Mouse (Mus musculus) hindbrain, embryonic 14.5 days (tissue): ENCODE data around the gene Scn5a. TPM values are rescaled to one million over a fixed set of nuclear protein-coding genes. Genes with fewer than 3 reads are reported as not detected.

Source experiments
- ATAC-seq: fragments of 200-750 bp; cut with Nextera tagmentation; 2 replicates; pipeline ENCODE4 v1.8.0; 2017; ENCODE audit warnings: moderate number of reproducible peaks, mild to moderate bottlenecking, moderate TSS enrichment, moderate library complexity; ENCODE audit not compliant: low FRiP score
- DNase-seq: peaks from one replicate; pipeline ENCODE4 v3.0.0-alpha.2; 2015; ENCODE audit warnings: low spot score
- H3K27ac ChIP-seq: fragments of 300-500 bp; sonication (generic); 2 replicates; pipeline ENCODE4 v1.5.1; 2014; ENCODE audit warnings: mild to moderate bottlenecking, moderate library complexity
- H3K27me3 ChIP-seq: fragments of 300-500 bp; sonication (generic); 2 replicates; pipeline ENCODE4 v1.6.1; 2014; ENCODE audit warnings: mild to moderate bottlenecking, low read length, mixed read lengths; ENCODE audit not compliant: control insufficient read depth, insufficient read depth
- H3K36me3 ChIP-seq: fragments of 300-500 bp; sonication (generic); replicated peaks from 2 replicates; pipeline ENCODE4 v1.6.1; 2014; ENCODE audit not compliant: control insufficient read depth, insufficient read depth
- H3K4me1 ChIP-seq: fragments of 300-500 bp; sonication (generic); replicated peaks from 2 replicates; pipeline ENCODE4 v1.6.1; 2014; ENCODE audit warnings: antibody characterized with exemption, low read length, mixed read lengths; ENCODE audit not compliant: control insufficient read depth, insufficient read depth
- H3K4me2 ChIP-seq: fragments of 300-500 bp; sonication (generic); replicated peaks from 2 replicates; pipeline ENCODE4 v1.6.1; 2014; ENCODE audit warnings: mild to moderate bottlenecking, moderate library complexity
- H3K4me3 ChIP-seq: fragments of 300-500 bp; sonication (generic); replicated peaks from 2 replicates; pipeline ENCODE4 v1.5.1; 2014; ENCODE audit warnings: mild to moderate bottlenecking, low read length
- H3K9ac ChIP-seq: fragments of 300-500 bp; sonication (generic); 2 replicates; pipeline ENCODE4 v1.6.1; 2014
- H3K9me3 ChIP-seq: fragments of 300-500 bp; sonication (generic); 2 replicates; pipeline ENCODE4 v1.6.1; 2016; ENCODE audit warnings: low read length; ENCODE audit not compliant: control insufficient read depth
- WGBS: fragments of 180-500 bp; shearing (Covaris S2); extraction: QIAGEN DNeasy Blood & Tissue Kit; methylation state at CpG from one replicate; pipeline ENCODE4 v1.1.7; 2014; 5-methylcytosine and 5-hydroxymethylcytosine counted together
- polyA plus RNA-seq: library from polyadenylated mRNA; unstranded; fragments of >200 nt; fragmentation: Nextera tagmentation; extraction: Ambion mirVana; gene quantifications from 2 replicates; pipeline ENCODE4 v1.2.1, GENCODE M21; 2014

The Scn5a gene
- polyA plus RNA-seq, 1 experiment from 2014 or later: 0.12 TPM

DNA sequence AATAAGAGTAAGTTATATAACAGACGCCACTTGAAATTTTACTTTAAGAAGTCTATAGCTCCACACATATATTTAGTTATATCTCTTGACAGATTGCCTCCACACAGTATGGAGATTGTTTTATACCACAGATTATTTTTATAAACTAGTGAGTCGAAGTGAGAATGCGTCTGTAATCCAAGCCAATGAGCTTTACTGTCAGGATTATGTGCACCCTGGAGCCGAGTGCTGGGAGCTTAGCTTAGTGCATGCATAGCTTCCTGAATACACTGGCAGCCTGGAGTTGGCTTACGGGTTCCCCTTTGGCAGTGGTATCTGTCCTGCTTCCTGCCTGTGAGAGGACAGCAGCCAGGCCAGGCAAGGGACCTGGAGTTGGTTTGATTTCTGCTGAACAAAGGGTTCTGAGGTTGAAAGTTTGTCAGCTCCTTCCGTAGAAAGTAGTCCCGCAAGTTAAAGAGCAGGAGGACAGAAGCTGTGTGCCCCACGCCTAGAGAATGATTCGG is 140.3 kb downstream of the Scn5a start:
- no peak overlapping the region for H3K9ac ChIP-seq
- DNase-seq (no peak), ATAC-seq (no peak)
- no peak overlapping the region for H3K4me2 ChIP-seq
- H3K4me1 ChIP-seq: no peaks in the 10 kb centered on the region
- no peak overlapping the region for H3K27ac ChIP-seq
- H3K9me3 ChIP-seq: no peaks in the 10 kb centered on the region
- H3K36me3 ChIP-seq: peaks cover 64% of the 10 kb centered on the region
- WGBS: 96% methylated on average over 9 of the region's 9 CpGs
- no peaks in the 10 kb centered on the region for H3K27me3 ChIP-seq
- no peak overlapping the region for H3K4me3 ChIP-seq

DNA sequence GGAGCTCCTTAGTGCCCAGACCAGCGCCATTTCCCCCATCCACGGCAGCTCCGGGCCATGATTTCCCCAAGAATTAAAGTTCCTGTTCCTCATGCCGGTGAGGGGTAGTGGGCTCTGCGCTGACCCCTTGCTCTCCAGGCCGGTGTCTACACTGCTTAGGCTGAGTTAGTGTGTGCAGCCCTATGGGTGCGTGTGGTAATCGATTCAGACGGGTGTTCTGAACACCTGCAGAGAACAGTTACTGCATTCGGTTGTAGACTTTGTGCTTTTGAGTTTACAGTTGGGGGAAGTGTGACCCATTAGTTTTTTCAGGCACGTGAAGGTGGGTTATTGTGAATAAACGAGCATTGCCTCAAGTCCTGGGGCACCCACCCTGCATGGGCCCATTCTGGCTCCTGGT is 140.8 kb downstream of the Scn5a start:
- Histone ChIP-seq H3K27me3 (no peaks in the 10 kb centered on the region), H3K4me1 (no peaks in the 10 kb centered on the region), H3K36me3 (peaks cover 68% of the 10 kb centered on the region), H3K4me3 (no peak overlapping the region), H3K4me2 (no peak overlapping the region), H3K9ac (no peak overlapping the region), H3K27ac (no peak overlapping the region), H3K9me3 (no peaks in the 10 kb centered on the region)
- ATAC-seq (no peak), DNase-seq (no peak)
- 91% methylated on average over 12 of the region's 12 CpGs for WGBS

DNA sequence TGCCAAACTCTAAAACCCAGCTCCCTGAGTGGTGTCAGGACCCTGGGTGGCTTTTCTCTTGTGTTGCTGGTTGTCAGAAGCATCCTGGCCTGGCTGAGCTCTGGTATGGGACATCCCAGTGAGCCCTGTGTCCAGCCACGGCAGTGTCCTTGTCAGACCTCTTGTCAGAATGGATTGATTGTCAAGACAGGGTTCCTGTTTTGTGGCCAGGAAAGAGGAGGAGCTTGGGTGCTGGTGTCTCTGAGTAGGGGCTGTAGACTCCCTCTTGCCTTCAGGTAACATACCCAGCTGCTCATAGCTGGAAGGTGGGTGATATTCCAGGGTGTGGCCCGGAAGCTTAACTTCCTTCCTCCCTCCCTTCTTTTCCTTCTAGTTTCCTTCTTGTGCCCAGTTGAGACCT is 143.0 kb downstream of the Scn5a start:
- WGBS: 80% methylated on average over 2 of the region's 2 CpGs
- Histone ChIP-seq H3K4me2 (no peak overlapping the region), H3K27ac (no peak overlapping the region), H3K4me3 (no peak overlapping the region), H3K27me3 (no peaks in the 10 kb centered on the region), H3K4me1 (no peaks in the 10 kb centered on the region), H3K9me3 (no peaks in the 10 kb centered on the region), H3K36me3 (peaks cover 88% of the 10 kb centered on the region), H3K9ac (no peak overlapping the region)
- DNase-seq (no peak), ATAC-seq (no peak)

Other genes with a start within 250 kb of the Scn5a start
- gene Acaa1a, start 239.3 kb downstream of the Scn5a start, polyA plus RNA-seq: 94.0 and 101 TPM in 2 replicates
- 7.1 and 8.0 TPM in 2 replicates for gene Myd88, start 237.6 kb downstream of the Scn5a start, polyA plus RNA-seq
- 3.8 and 4.8 TPM in 2 replicates for gene Xylb, start 221.6 kb downstream of the Scn5a start, polyA plus RNA-seq
- not detected in 2 replicates for gene Slc22a14, start 213.5 kb downstream of the Scn5a start, polyA plus RNA-seq
- gene Acvr2b, start 176.9 kb downstream of the Scn5a start, polyA plus RNA-seq: 45.4 and 49.3 TPM in 2 replicates
- gene Exog, start 134.1 kb downstream of the Scn5a start, polyA plus RNA-seq: 52.7 and 56.7 TPM in 2 replicates
- 0.31 TPM in 1 of 2 replicates, not detected in the other for gene Scn10a, start 140.3 kb upstream of the Scn5a start, polyA plus RNA-seq
- 0.21 and 0.34 TPM in 2 replicates for gene Scn11a, start 246.4 kb upstream of the Scn5a start, polyA plus RNA-seq